Mouse (Mus musculus) CH12.LX (cell line): Measurements from ENCODE around the gene 4930544D05Rik. TPM values are rescaled to one million over a fixed set of nuclear protein-coding genes. Genes with fewer than 3 reads are reported as not detected.
"Not testable (repeated sequence)": the region's sequence is repeated elsewhere in the genome, so short reads cannot be mapped to it uniquely, and the experiment has no call there.

Experiments used
- DNase-seq: peaks from one replicate; pipeline ENCODE4 v3.0.0-alpha.2; 2013; ENCODE audit errors: extremely low read depth
- H3K27ac ChIP-seq: 2 replicates; pipeline ENCODE4 v1.5.1; 2012; ENCODE audit warnings: low read depth, mild to moderate bottlenecking, control low read depth, moderate library complexity; ENCODE audit not compliant: insufficient read depth
- H3K27me3 ChIP-seq: replicated peaks from 2 replicates; pipeline ENCODE3; 2012; ENCODE audit warnings: inconsistent platforms
- H3K36me3 ChIP-seq, 2 experiments: replicated peaks in 1 of 2; 2 replicates each; pipeline versions ENCODE3 to v1.6.1; 2012; ENCODE audit warnings: inconsistent platforms in 1 of 2, low read length in 1 of 2, mild to moderate bottlenecking in 1 of 2, mixed read lengths in 1 of 2, moderate library complexity in 1 of 2; ENCODE audit not compliant: control insufficient read depth in 1 of 2, insufficient read depth in 1 of 2
- H3K4me1 ChIP-seq, 2 experiments: 2 replicates each; pipeline ENCODE4 v1.6.1; 2012; ENCODE audit warnings: inconsistent platforms in 1 of 2, moderate library complexity in 1 of 2; ENCODE audit not compliant: insufficient read depth in 2 of 2, control insufficient read depth in 1 of 2
- H3K4me2 ChIP-seq: 2 replicates; pipeline ENCODE4 v1.6.1; 2012; ENCODE audit warnings: low read depth, mild to moderate bottlenecking, control low read depth; ENCODE audit not compliant: poor library complexity, insufficient read depth, severe bottlenecking
- H3K4me3 ChIP-seq, 3 experiments: fragments of 150-350 bp in 1 of 3; sonication (generic) in 1 of 3; replicated peaks in 1 of 3; 2 replicates each; pipeline versions ENCODE3 to v1.5.1; 2011 to 2012; ENCODE audit warnings: low read depth in 2 of 3, low read length in 2 of 3, mild to moderate bottlenecking in 2 of 3, moderate library complexity in 2 of 3, control low read depth in 1 of 3, improper control_type of control experiment in 1 of 3, inconsistent platforms in 1 of 3, mixed read lengths in 1 of 3; ENCODE audit not compliant: poor library complexity in 1 of 3
- H3K79me2 ChIP-seq: replicated peaks from 2 replicates; pipeline ENCODE4 v1.6.1; 2012; ENCODE audit warnings: mild to moderate bottlenecking, moderate library complexity; ENCODE audit not compliant: control insufficient read depth, poor library complexity, insufficient read depth, severe bottlenecking; ENCODE audit errors: extremely low read depth
- H3K9ac ChIP-seq: 2 replicates; pipeline ENCODE4 v1.6.1; 2012; ENCODE audit warnings: low read depth, mild to moderate bottlenecking, control low read depth, moderate library complexity; ENCODE audit not compliant: insufficient read depth
- H3K9me3 ChIP-seq: replicated peaks from 2 replicates; pipeline ENCODE3; 2012; ENCODE audit warnings: low read length, inconsistent platforms, mixed read lengths
- CHD1 ChIP-seq: IDR thresholded peaks from 2 replicates; pipeline ENCODE4 v1.6.1; 2012; ENCODE audit warnings: low read depth, low read length, improper control_type of control experiment, inconsistent platforms
- E2F4 ChIP-seq: IDR thresholded peaks from 2 replicates; pipeline ENCODE4 v1.6.1; 2011; ENCODE audit warnings: low read depth, low read length, improper control_type of control experiment; ENCODE audit not compliant: insufficient replicate concordance
- ELF1 ChIP-seq: IDR thresholded peaks from 2 replicates; pipeline ENCODE4 v1.6.1; 2014; ENCODE audit warnings: low read depth, mild to moderate bottlenecking, inconsistent platforms, low read length, improper control_type of control experiment
- EP300 ChIP-seq: IDR thresholded peaks from 2 replicates; pipeline ENCODE4 v1.6.1; 2011; ENCODE audit warnings: low read length, improper control_type of control experiment
- HCFC1 ChIP-seq: IDR thresholded peaks from 2 replicates; pipeline ENCODE4 v1.6.1; 2012; ENCODE audit warnings: low read depth, mild to moderate bottlenecking, inconsistent platforms, low read length, improper control_type of control experiment
- IRF4 ChIP-seq: IDR thresholded peaks from 2 replicates; pipeline ENCODE4 v1.6.1; 2014; ENCODE audit warnings: low read depth, mild to moderate bottlenecking, inconsistent platforms, low read length, improper control_type of control experiment
- KAT2A ChIP-seq: IDR thresholded peaks from 2 replicates; pipeline ENCODE4 v1.6.1; 2012; ENCODE audit warnings: low read length, improper control_type of control experiment, inconsistent platforms; ENCODE audit not compliant: insufficient replicate concordance
- MAX ChIP-seq: IDR thresholded peaks from 2 replicates; pipeline ENCODE4 v1.6.1; 2011; ENCODE audit warnings: low read length, improper control_type of control experiment
- MAZ ChIP-seq: IDR thresholded peaks from 2 replicates; pipeline ENCODE4 v1.6.1; 2012; ENCODE audit warnings: low read depth, mild to moderate bottlenecking, inconsistent platforms, low read length, improper control_type of control experiment, moderate library complexity
- MEF2A ChIP-seq: IDR thresholded peaks from 2 replicates; pipeline ENCODE4 v1.6.1; 2014; ENCODE audit warnings: low read depth, mild to moderate bottlenecking, inconsistent platforms, low read length, improper control_type of control experiment, borderline replicate concordance
- MXI1 ChIP-seq: IDR thresholded peaks from 2 replicates; pipeline ENCODE4 v1.6.1; 2011; ENCODE audit warnings: mild to moderate bottlenecking, low read depth, low read length, improper control_type of control experiment
- MYC ChIP-seq: IDR thresholded peaks from 2 replicates; pipeline ENCODE4 v1.6.1; 2011; ENCODE audit warnings: low read depth, mild to moderate bottlenecking, improper control_type of control experiment, low read length
- NELFE ChIP-seq: IDR thresholded peaks from 2 replicates; pipeline ENCODE4 v1.6.1; 2011; ENCODE audit warnings: low read depth, low read length, improper control_type of control experiment
- NRF1 ChIP-seq: IDR thresholded peaks from 2 replicates; pipeline ENCODE4 v1.6.1; 2014; ENCODE audit warnings: low read depth, mild to moderate bottlenecking, inconsistent platforms, low read length, improper control_type of control experiment, moderate library complexity
- PAX5 ChIP-seq: IDR thresholded peaks from 2 replicates; pipeline ENCODE4 v1.6.1; 2012; ENCODE audit warnings: low read length, inconsistent platforms, mixed read lengths
- RAD21 ChIP-seq: IDR thresholded peaks from 2 replicates; pipeline ENCODE4 v1.6.1; 2011; ENCODE audit warnings: low read depth, mild to moderate bottlenecking, low read length, improper control_type of control experiment, moderate library complexity
- TCF12 ChIP-seq: IDR thresholded peaks from 2 replicates; pipeline ENCODE4 v1.6.1; 2014; ENCODE audit warnings: low read depth, mild to moderate bottlenecking, inconsistent platforms, low read length, improper control_type of control experiment
- UBTF ChIP-seq: IDR thresholded peaks from 2 replicates; pipeline ENCODE4 v1.6.1; 2012; ENCODE audit warnings: low read depth, mild to moderate bottlenecking, inconsistent platforms, low read length, improper control_type of control experiment, moderate library complexity
- USF1 ChIP-seq: IDR thresholded peaks from 2 replicates; pipeline ENCODE4 v1.6.1; 2014; ENCODE audit warnings: low read depth, mild to moderate bottlenecking, inconsistent platforms, low read length, improper control_type of control experiment
- ZC3H11A ChIP-seq: IDR thresholded peaks from 2 replicates; pipeline ENCODE4 v1.6.1; 2012; ENCODE audit warnings: low read depth, mild to moderate bottlenecking, inconsistent platforms, low read length, improper control_type of control experiment
- ZKSCAN1 ChIP-seq: IDR thresholded peaks from 2 replicates; pipeline ENCODE4 v1.6.1; 2012; ENCODE audit warnings: low read depth, inconsistent platforms, low read length, improper control_type of control experiment, borderline replicate concordance
- ZMIZ1 ChIP-seq: IDR thresholded peaks from 2 replicates; pipeline ENCODE4 v1.6.1; 2012; ENCODE audit warnings: low read depth, mild to moderate bottlenecking, inconsistent platforms, low read length, improper control_type of control experiment
- dilution Hi-C: fragments of 300-500 bp; cut with MboI; formaldehyde crosslinking; loops from 2 replicates; pipeline ENCODE4 v1.14.3; 2020; ENCODE audit warnings: low sequenced_read_pairs; ENCODE audit not compliant: extremely low pct_unique_long_range_greater_than_20kb, extremely low pct_ligation_motif_present
- in situ Hi-C: fragments of 300-500 bp; cut with MboI; formaldehyde crosslinking; loops from 3 replicates; pipeline ENCODE4 v1.14.3; 2019; ENCODE audit warnings: low sequenced_read_pairs, low pct_ligation_motif_present, low pct_unique_long_range_greater_than_20kb, mixed read lengths
- polyA plus RNA-seq: library from polyadenylated mRNA; unstranded; fragments of >175 nt; gene quantifications from 2 replicates; pipeline ENCODE4 v1.2.1, GENCODE M21; 2012; ENCODE audit warnings: low read depth; ENCODE audit not compliant: insufficient read length
- total RNA-seq, 2 experiments: library from RNA; depleted of rRNA; stranded (reverse); fragments of 300-350 nt in 1 of 2; fragments of >200 nt in 1 of 2; gene quantifications; 2 replicates each; pipeline ENCODE4 v1.2.3; 2012 to 2014

The 4930544D05Rik gene
- total RNA-seq (2012; rRNA removed) (0.17 TPM in 1 of 2 replicates, not detected in the other), total RNA-seq (2014; rRNA removed) (not detected in 2 replicates), polyA plus RNA-seq (not detected in 2 replicates)

GRCm38 (mm10) chr11:70615516-70616093 is at the start of gene 4930544D05Rik:
TSS of gene 4930544D05Rik (plus strand) at chr11:70615848.
- Histone ChIP-seq H3K36me3 (peaks cover 21 to 56% of the 10 kb centered on the region in 2 experiments), H3K9me3 (no peaks in the 10 kb centered on the region), H3K79me2 (no peaks in the 10 kb centered on the region), H3K4me1 (peaks cover 0 to 20% of the 10 kb centered on the region in 2 experiments; a peak in 2 of 4 replicates), H3K4me3 (peak within 1 kb of the TSS in 2 of 3 experiments; percentile 26 to 36), H3K4me2 (0 out of 2 replicates have a peak within 1 kb of the TSS, but pooled peaks have one; percentile 23), H3K9ac (no peak within 1 kb of the TSS), H3K27ac (no peak within 1 kb of the TSS), H3K27me3 (no peaks in the 10 kb centered on the region)
- in situ Hi-C loops, result loop anchor here (5.0 to 25.0 kb wide), 2 partner anchors 203 to 378 kb away; partner anchors contain the start of genes 0610010K14Rik, Bcl6b, Gm21988 and Pelp1
- TF ChIP-seq MAZ, result no peak
- TF ChIP-seq ELF1, result no peak
- TF ChIP-seq EP300, result no peak
- no peak for TF ChIP-seq MAX
- no peak for TF ChIP-seq NELFE
- no peak for TF ChIP-seq ZMIZ1
- TF ChIP-seq MYC, result no peak
- TF ChIP-seq IRF4, result no peak
- no peak for TF ChIP-seq HCFC1
- TF ChIP-seq MEF2A, result no peak
- DNase-seq, result no peak
- dilution Hi-C loops, result no loop called here

GRCm38 (mm10) chr11:70566586-70566985 is 49.1 kb upstream of the 4930544D05Rik start:
- Histone ChIP-seq H3K36me3 (peaks cover 3 to 53% of the 10 kb centered on the region in 2 experiments), H3K9ac (no peak overlapping the region), H3K4me3 (no peak overlapping the region), H3K4me1 (peaks cover 8 to 79% of the 10 kb centered on the region in 2 experiments; a peak in 3 of 4 replicates), H3K27ac (no peak overlapping the region), H3K4me2 (no peak overlapping the region), H3K27me3 (no peaks in the 10 kb centered on the region), H3K79me2 (peaks cover 24% of the 10 kb centered on the region), H3K9me3 (no peaks in the 10 kb centered on the region)
- in situ Hi-C loops (no loop called here), dilution Hi-C loops (no loop called here)
- DNase-seq, result no peak
- no peak for TF ChIP-seq UBTF
- no peak for TF ChIP-seq TCF12
- TF ChIP-seq E2F4, result no peak
- TF ChIP-seq ZC3H11A, result no peak
- no peak for TF ChIP-seq KAT2A
- TF ChIP-seq NRF1, result no peak
- TF ChIP-seq EP300, result no peak
- TF ChIP-seq MAZ, result no peak
- TF ChIP-seq MXI1, result no peak
- no peak for TF ChIP-seq NELFE
- TF ChIP-seq MEF2A, result no peak
- TF ChIP-seq USF1, result no peak
- no peak for TF ChIP-seq ZKSCAN1
- no peak for TF ChIP-seq MAX
- TF ChIP-seq ZMIZ1, result no peak
- no peak for TF ChIP-seq RAD21
- TF ChIP-seq CHD1, result no peak
- no peak for TF ChIP-seq PAX5

GRCm38 (mm10) chr11:70570614-70571013 is 45.0 kb upstream of the 4930544D05Rik start:
- DNase-seq, H3K9ac ChIP-seq, H3K9me3 ChIP-seq, H3K4me3 ChIP-seq, H3K27me3 ChIP-seq, dilution Hi-C loops, H3K27ac ChIP-seq, H3K4me2 ChIP-seq, in situ Hi-C loops: not testable (repeated sequence)
- H3K36me3 ChIP-seq, result peaks cover 7 to 80% of the 10 kb centered on the region in 2 experiments
- peaks cover 11% of the 10 kb centered on the region for H3K79me2 ChIP-seq
- H3K4me1 ChIP-seq, result peaks cover 4 to 86% of the 10 kb centered on the region in 2 experiments; a peak in 2 of 4 replicates
